Mouse (Mus musculus): Measurements from ENCODE around the gene Ost4.
A peak's percentile ranks its signal among the peaks of the same experiment; 100 is the strongest.

Ost4 gene

GRCm38 (mm10) chr5:30907413-30908059 is at the start of gene Ost4:
Gene Ost4 (minus strand): TSS chr5:30907788.
- peak; percentile 97 for DNase-seq (ENCODE audit: low spot score)

GRCm38 (mm10) chr5:30955751-30956150 is 48.2 kb upstream of the Ost4 start:
- no peak for DNase-seq (ENCODE audit: low spot score)

GRCm38 (mm10) chr5:30954556-30954955 is 47.0 kb upstream of the Ost4 start:
- no peak for DNase-seq (ENCODE audit: low spot score)

GRCm38 (mm10) chr5:30954065-30954464 is 46.5 kb upstream of the Ost4 start:
- no peak for DNase-seq (ENCODE audit: low spot score)

GRCm38 (mm10) chr5:30952551-30952950 is 45.0 kb upstream of the Ost4 start:
- DNase-seq (ENCODE audit: low spot score) = no peak

GRCm38 (mm10) chr5:30951706-30952105 is 44.1 kb upstream of the Ost4 start:
- DNase-seq (ENCODE audit: low spot score) = no peak

GRCm38 (mm10) chr5:30950922-30951321 is 43.3 kb upstream of the Ost4 start:
- no peak for DNase-seq (ENCODE audit: low spot score)

- DNase-seq (ENCODE audit: low spot score) = no peak
These were observed 42.9 kb upstream of the Ost4 start for GRCm38 (mm10) chr5:30950451-30950850.

GRCm38 (mm10) chr5:30949654-30950326 is 42.2 kb upstream of the Ost4 start:
- DNase-seq (ENCODE audit: low spot score) = peak; percentile 94

- no peak for DNase-seq (ENCODE audit: low spot score)
These were observed 41.0 kb upstream of the Ost4 start for GRCm38 (mm10) chr5:30948620-30949019.

GRCm38 (mm10) chr5:30944956-30945781 is 37.6 kb upstream of the Ost4 start, which contains the start of gene Cgref1:
Gene Cgref1 (minus strand): TSS chr5:30945591.
- peak; percentile 65 for DNase-seq (ENCODE audit: low spot score)

GRCm38 (mm10) chr5:30944344-30944743 is 36.8 kb upstream of the Ost4 start:
- no peak for DNase-seq (ENCODE audit: low spot score)

GRCm38 (mm10) chr5:30943004-30943403 is 35.4 kb upstream of the Ost4 start:
- peak; percentile 43 for DNase-seq (ENCODE audit: low spot score)

GRCm38 (mm10) chr5:30934725-30935461 is 27.3 kb upstream of the Ost4 start:
- DNase-seq (ENCODE audit: low spot score) = no peak

- no peak for DNase-seq (ENCODE audit: low spot score)
These were observed 26.1 kb upstream of the Ost4 start for GRCm38 (mm10) chr5:30933705-30934104.

- DNase-seq (ENCODE audit: low spot score) = no peak
These were observed 23.8 kb upstream of the Ost4 start for GRCm38 (mm10) chr5:30931378-30931777.

GRCm38 (mm10) chr5:30930846-30931245 is 23.3 kb upstream of the Ost4 start:
- DNase-seq (ENCODE audit: low spot score) = no peak

GRCm38 (mm10) chr5:30930121-30930520 is 22.5 kb upstream of the Ost4 start:
- DNase-seq (ENCODE audit: low spot score) = peak; percentile 79

GRCm38 (mm10) chr5:30927945-30928529 is 20.4 kb upstream of the Ost4 start:
- DNase-seq (ENCODE audit: low spot score) = peak; percentile 61

GRCm38 (mm10) chr5:30926073-30926472 is 18.5 kb upstream of the Ost4 start:
- DNase-seq (ENCODE audit: low spot score) = no peak

- no peak for DNase-seq (ENCODE audit: low spot score)
These were observed 17.6 kb upstream of the Ost4 start for GRCm38 (mm10) chr5:30925217-30925616.

- DNase-seq (ENCODE audit: low spot score) = no peak
These were observed 17.0 kb upstream of the Ost4 start for GRCm38 (mm10) chr5:30924614-30925013.

Measured in embryo, embryonic 10.5 days (tissue).